Mouse (Mus musculus) bone marrow, adult 2 months (tissue): ENCODE results near the gene Myo1g.

Experiments
- CTCF ChIP-seq: fragments of 200-500 bp; IDR thresholded peaks from 2 replicates; pipeline ENCODE4 v1.5.1; 2011; ENCODE audit warnings: low read length, control low read depth; ENCODE audit not compliant: control insufficient read depth, insufficient read depth
- POLR2A ChIP-seq: fragments of 200-500 bp; IDR thresholded peaks from 2 replicates; pipeline ENCODE4 v1.6.1; 2011; ENCODE audit warnings: low read depth, mild to moderate bottlenecking, control low read depth, low read length, borderline replicate concordance; ENCODE audit not compliant: control insufficient read depth

GRCm38 (mm10) chr11:6504689-6505088 lies 16.1 kb downstream of the Myo1g start:
- TF ChIP-seq CTCF (no peak), POLR2A (no peak)
